Mouse (Mus musculus): ENCODE measurements around the gene Cfap46.

Cfap46 gene

DNA sequence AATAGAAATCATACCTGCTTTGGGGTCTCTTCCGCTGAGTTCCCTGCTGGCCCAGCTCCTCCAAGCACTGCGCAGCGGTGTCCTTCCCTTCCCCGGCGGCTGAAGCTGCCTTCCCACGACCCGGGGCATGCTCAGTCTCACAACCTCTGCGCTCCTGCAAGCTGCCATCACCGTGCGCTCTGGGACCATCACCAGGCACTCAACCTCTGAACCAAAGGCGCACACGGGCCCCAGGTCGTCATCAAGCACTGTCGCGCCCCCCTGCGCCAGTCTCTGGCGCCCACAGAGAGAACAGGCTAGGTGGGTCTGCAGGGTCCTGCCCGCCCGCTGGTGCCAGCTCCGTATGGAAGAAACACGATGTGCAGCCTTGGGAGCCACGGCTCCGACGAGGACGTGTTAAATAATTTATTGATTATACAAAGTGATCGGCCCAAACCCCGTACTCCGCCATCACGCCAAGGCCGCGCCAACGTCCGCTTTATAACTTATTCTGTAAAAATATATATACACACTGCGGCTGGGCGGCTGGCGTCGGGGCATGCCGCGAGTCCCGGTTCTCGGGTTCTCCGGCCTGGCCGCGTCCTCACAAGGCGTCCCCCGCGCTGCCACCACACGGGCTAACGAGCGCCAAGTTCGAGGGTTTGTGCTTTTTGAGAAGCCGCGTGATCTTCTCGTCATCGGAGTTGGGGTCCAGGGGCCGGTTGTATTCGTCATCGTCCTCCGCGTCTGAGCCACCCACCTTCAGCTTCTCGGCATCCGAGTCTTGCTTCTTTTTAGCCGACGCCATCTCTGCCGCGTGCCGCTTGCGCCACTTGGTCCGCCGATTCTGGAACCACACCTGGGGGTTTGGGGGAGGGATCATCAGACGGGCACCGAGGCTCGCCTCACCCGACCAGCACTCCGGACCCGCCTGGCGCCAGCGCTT lies 102.5 kb downstream of the Cfap46 start:
- DNase-seq (ENCODE audit: low spot score in 2 of 2), result no peak

- no peak for DNase-seq (ENCODE audit: low spot score in 2 of 2)
Observed at GRCm38 (mm10) chr7:139579261-139579905, 104.2 kb downstream of the Cfap46 start.

GRCm38 (mm10) chr7:139576064-139576686 lies 107.4 kb downstream of the Cfap46 start:
- no peak for DNase-seq (ENCODE audit: low spot score in 2 of 2)

DNA sequence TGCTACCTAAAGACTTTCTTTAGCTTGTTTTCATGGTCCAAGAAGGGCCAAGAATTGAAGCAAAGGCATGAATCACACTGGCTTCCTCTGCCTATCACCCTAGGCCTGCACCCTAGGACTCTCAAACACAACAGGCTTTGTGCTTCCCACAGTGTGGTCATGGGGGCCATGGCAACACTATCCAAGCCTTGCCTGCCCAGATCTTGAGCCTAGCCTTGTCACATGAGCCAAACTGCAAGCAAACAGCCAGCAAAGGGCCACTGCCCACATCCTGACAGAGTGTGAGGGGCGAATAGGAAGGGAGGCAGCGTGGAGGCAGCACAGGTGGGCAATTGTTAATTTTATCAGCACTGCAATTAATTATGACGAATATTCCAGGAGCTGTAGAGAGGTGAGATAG lies 111.0 kb downstream of the Cfap46 start:
- DNase-seq (ENCODE audit: low spot score in 2 of 2), result no peak

DNA sequence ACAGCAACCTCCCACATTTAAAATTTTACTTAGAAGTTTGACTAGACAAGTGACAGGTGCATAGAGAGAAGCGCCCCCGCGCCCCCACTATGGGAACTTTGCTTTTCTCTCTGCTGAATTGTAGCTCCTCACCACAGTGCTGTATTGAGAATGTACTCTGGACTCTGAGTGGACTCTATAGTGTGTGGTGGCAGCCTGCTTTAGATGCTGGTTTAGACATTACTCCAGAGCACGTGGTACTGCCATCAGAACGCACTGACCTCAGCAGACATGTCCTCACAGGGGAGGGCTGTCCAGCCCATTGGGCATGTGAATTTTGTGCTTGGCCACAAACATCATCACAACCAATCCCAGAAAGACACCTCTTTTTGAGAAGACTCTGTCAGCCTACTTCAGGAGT lies 112.8 kb downstream of the Cfap46 start:
- DNase-seq (ENCODE audit: low spot score in 2 of 2), result no peak

- DNase-seq (ENCODE audit: low spot score in 2 of 2), result no peak
Observed at GRCm38 (mm10) chr7:139566533-139566932, 117.1 kb downstream of the Cfap46 start.

DNA sequence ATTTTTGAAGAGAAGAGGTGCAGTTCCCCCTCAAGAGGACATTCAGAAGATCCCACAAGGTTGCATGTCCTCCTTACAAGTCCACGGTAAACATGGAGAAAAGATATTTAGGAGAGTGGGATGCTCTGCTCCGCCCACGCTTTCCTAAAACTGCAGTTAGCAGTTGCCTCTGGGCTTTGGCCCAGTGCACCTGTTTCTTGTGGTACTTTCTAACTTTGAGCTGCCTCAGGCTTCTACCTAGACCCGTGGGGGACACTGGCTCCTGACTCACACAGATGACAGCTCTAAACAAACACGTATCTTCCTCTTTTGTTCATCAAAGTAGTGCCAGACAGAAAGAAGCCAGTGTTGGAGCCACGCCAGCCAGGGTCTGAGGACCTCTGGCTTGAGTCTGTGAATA lies 117.6 kb downstream of the Cfap46 start:
- no peak for DNase-seq (ENCODE audit: low spot score in 2 of 2)

GRCm38 (mm10) chr7:139564161-139564560 lies 119.5 kb downstream of the Cfap46 start:
- DNase-seq (ENCODE audit: low spot score in 2 of 2), result no peak

DNA sequence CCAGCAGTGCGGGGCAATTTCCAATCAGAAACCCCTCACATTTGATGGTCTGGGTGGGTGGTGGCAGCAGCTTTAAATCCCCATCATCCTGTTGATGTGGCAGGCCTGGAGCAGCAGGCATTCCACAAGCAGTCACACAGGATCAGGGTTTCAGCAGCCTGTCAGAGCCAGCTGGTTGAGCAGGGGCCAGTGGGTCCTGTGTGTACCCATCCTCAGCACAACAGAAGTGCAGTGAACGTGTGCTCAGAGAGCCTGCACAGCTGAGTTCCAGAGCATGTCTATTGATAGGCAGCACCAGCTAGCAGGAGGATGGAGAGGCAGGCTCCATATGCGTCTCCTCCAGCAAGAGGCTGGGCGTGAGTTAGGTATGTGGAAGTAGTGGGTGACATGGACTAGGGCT lies 120.2 kb downstream of the Cfap46 start:
- DNase-seq (ENCODE audit: low spot score in 2 of 2), result no peak

DNA sequence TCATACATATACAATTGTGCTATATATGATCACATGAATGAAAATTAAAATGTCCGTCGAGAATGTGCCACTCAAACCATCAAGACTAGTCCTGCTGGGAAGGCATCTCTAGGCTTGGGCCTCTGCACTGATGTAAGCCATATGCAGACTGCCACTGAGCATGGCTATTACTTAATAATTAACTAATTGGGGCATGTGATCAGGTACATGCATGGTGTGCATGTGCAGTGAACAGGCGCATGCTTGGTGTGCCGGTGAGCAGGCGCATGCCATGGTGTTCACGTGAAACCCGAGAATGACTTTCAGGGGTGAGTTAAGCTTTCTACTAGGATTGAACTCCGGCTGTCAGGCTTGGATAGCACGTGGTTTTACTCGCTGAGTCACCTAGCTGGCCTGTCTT lies 124.0 kb downstream of the Cfap46 start:
- DNase-seq (ENCODE audit: low spot score in 2 of 2), result no peak

- DNase-seq (ENCODE audit: low spot score in 2 of 2), result no peak
Observed at GRCm38 (mm10) chr7:139556746-139557526, 126.7 kb downstream of the Cfap46 start.

GRCm38 (mm10) chr7:139556331-139556730 lies 127.3 kb downstream of the Cfap46 start:
- DNase-seq (ENCODE audit: low spot score in 2 of 2), result no peak

DNA sequence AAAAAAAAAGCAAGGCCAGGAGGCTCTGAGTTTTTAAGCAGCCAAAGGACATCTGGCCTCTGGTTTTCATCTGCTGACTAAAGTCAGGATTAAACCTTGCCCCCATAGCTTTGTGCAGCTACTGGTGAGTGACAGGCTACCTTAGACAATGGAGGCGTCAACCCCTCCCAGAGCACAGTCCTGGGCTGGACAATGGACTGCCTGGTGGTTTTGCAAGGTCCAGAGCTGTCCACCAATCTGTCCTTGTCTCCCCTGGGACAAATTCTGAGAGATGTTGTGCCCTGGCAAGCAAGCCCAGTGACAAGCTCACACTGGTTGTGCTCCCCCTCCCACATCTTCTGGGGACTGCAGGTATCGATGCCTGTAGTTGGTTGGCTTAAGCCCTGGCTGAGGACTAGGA lies 132.1 kb downstream of the Cfap46 start:
- DNase-seq (ENCODE audit: low spot score in 2 of 2), result no peak

All from left cerebral cortex, adult 9 months (tissue).